ENCODE assay signal across 28 mouse cellular contexts in genomic region chr3:65002578-65002977, GRCm38 (mm10).
"Had no signal": no experiment of that assay in that cellular context is flagged by ENCODE, and none has a peak within 500 bp of the region (broad histone marks: within the 10 kb centered on the region; RNA-seq: fewer than 3 reads in every experiment).

No protein-coding gene starts in this region.

- DNase-seq: gastrocnemius, adult 2 months; gastrocnemius, postnatal 14 days; gastrocnemius, postnatal 36 days; heart, adult 11 months; heart, adult 2 months; heart, postnatal 14 days; heart, postnatal 36 days; kidney, adult 11 months; kidney, adult 2 months; kidney, adult 9 months; kidney, postnatal 14 days; kidney, postnatal 36 days; layer of hippocampus, postnatal 36 days; liver; liver, embryonic 13.5 days had no signal

- H3K9me3 ChIP-seq: heart, embryonic 13.5 days; heart, embryonic 15.5 days; hindbrain, embryonic 13.5 days; hindbrain, embryonic 15.5 days; kidney, embryonic 15.5 days; limb, embryonic 10.5 days; limb, embryonic 12.5 days; liver, embryonic 13.5 days had no signal

- H3K27ac ChIP-seq: gastrocnemius, adult 2 months; heart, adult 2 months; heart, embryonic 13.5 days; heart, embryonic 15.5 days; hindbrain, embryonic 13.5 days; hindbrain, embryonic 15.5 days; hindbrain, postnatal 0 days; kidney, embryonic 15.5 days; kidney, postnatal 0 days; left cerebral cortex, adult 2 months; limb, embryonic 10.5 days; limb, embryonic 12.5 days; liver, embryonic 13.5 days had no signal

- H3K4me2 ChIP-seq: heart, embryonic 11.5 days; heart, embryonic 13.5 days; heart, embryonic 15.5 days; hindbrain, embryonic 13.5 days; hindbrain, embryonic 15.5 days; kidney, embryonic 15.5 days; limb, embryonic 12.5 days; liver, embryonic 11.5 days; liver, embryonic 13.5 days had no signal

- H3K4me3 ChIP-seq: gastrocnemius, adult 2 months; heart, adult 2 months; heart, embryonic 13.5 days; heart, embryonic 15.5 days; hindbrain, embryonic 13.5 days; hindbrain, embryonic 15.5 days; kidney, embryonic 15.5 days; left cerebral cortex, adult 2 months; limb, embryonic 10.5 days; limb, embryonic 12.5 days; liver, embryonic 13.5 days had no signal

- ATAC-seq: hindbrain, postnatal 0 days; intestine, embryonic 16.5 days had no signal

- H3K27me3 ChIP-seq: heart, embryonic 13.5 days; heart, embryonic 15.5 days; hindbrain, embryonic 13.5 days; hindbrain, embryonic 15.5 days; kidney, embryonic 15.5 days; limb, embryonic 12.5 days; liver, embryonic 13.5 days had no signal

- H3K4me1 ChIP-seq: heart, embryonic 13.5 days; heart, embryonic 15.5 days; hindbrain, embryonic 13.5 days; hindbrain, embryonic 15.5 days; kidney, embryonic 15.5 days; limb, embryonic 12.5 days; liver, embryonic 13.5 days had no signal

- H3K9ac ChIP-seq: heart, embryonic 13.5 days; heart, embryonic 15.5 days; hindbrain, embryonic 13.5 days; hindbrain, embryonic 15.5 days; kidney, embryonic 15.5 days; limb, embryonic 12.5 days; liver, embryonic 13.5 days had no signal

- H3K36me3 ChIP-seq: heart, embryonic 13.5 days; heart, embryonic 15.5 days; hindbrain, embryonic 13.5 days; hindbrain, embryonic 15.5 days; kidney, embryonic 15.5 days; limb, embryonic 10.5 days; limb, embryonic 12.5 days; liver, embryonic 13.5 days had no signal
